Mouse (Mus musculus): Measurements from ENCODE around the gene Pigh. TPM values are rescaled to one million over a fixed set of nuclear protein-coding genes. Genes with fewer than 3 reads are reported as not detected.

Gene Pigh
- polyA plus RNA-seq, 1 experiment from 2014 or later = 22.2 TPM

DNA sequence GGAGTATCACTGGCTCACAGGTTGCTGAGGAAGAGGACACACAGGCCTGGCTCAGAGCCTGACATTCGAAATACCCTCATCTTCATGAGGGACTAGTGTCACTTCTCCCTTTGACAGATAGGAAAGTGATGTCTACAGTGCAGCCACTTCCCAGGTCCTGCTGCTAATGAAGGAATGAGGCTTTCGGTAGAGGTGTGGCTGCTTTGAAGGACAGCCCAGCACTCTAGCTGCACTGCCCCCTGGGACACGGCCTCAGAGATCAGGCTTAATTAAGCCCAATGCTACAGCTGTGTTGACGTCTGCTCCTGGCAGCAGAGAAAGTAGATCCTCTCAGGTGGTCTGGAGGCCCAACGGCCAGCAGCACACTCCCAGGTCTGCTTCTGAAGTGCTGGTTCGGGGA lies 29.9 kb downstream of the Pigh start:
- H3K4me3 ChIP-seq (replicated peaks; ENCODE audit: low read depth, low read length) = no peak overlapping the region
- 75% methylated on average over 6 of the region's 6 CpGs for WGBS
- ATAC-seq (ENCODE audit: low FRiP score, low TSS enrichment) = no peak
- no peak overlapping the region for H3K4me2 ChIP-seq (ENCODE audit: low read length)
- H3K27ac ChIP-seq (replicated peaks; ENCODE audit: low read depth, low read length) = no peak overlapping the region
- H3K27me3 ChIP-seq (ENCODE audit: control insufficient read depth, insufficient read depth, low read length) = no peaks in the 10 kb centered on the region
- no peak for DNase-seq
- H3K36me3 ChIP-seq (ENCODE audit: control insufficient read depth, insufficient read depth, low read length) = peaks cover 28% of the 10 kb centered on the region
- no peaks in the 10 kb centered on the region for H3K4me1 ChIP-seq (ENCODE audit: control insufficient read depth, insufficient read depth, low read length)
- H3K9ac ChIP-seq (replicated peaks; ENCODE audit: low read length) = no peak overlapping the region
- no peaks in the 10 kb centered on the region for H3K9me3 ChIP-seq (ENCODE audit: control insufficient read depth, low read length)

DNA sequence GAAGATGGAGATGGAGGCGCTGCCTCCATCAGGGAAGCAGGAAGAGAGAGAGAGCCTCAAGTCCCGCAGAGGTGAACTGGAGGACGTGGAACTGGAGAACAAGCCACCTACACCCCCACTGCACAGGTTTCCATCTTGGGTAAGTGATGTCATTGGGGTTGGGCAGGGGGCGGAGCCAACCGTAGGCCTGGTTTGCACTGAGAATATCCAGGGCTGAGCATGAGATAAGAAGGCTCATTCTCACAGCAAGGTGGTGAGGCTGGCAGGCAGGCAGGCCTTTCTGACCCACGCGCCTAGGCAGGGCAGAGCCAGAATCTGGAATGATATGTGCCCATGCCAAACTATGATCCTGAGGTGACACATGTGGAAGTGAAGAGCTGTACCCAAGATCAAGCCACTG lies 34.2 kb downstream of the Pigh start:
- H3K9ac ChIP-seq (replicated peaks; ENCODE audit: low read length) = no peak overlapping the region
- H3K4me1 ChIP-seq (ENCODE audit: control insufficient read depth, insufficient read depth, low read length) = no peaks in the 10 kb centered on the region
- H3K4me3 ChIP-seq (replicated peaks; ENCODE audit: low read depth, low read length) = no peak overlapping the region
- H3K9me3 ChIP-seq (ENCODE audit: control insufficient read depth, low read length) = no peaks in the 10 kb centered on the region
- no peak overlapping the region for H3K4me2 ChIP-seq (ENCODE audit: low read length)
- ATAC-seq (ENCODE audit: low FRiP score, low TSS enrichment) (no peak), DNase-seq (no peak)
- H3K36me3 ChIP-seq (ENCODE audit: control insufficient read depth, insufficient read depth, low read length) = peaks cover 38% of the 10 kb centered on the region
- H3K27ac ChIP-seq (replicated peaks; ENCODE audit: low read depth, low read length) = no peak overlapping the region
- H3K27me3 ChIP-seq (ENCODE audit: control insufficient read depth, insufficient read depth, low read length) = no peaks in the 10 kb centered on the region
- WGBS = 92% methylated on average over 7 of the region's 7 CpGs

DNA sequence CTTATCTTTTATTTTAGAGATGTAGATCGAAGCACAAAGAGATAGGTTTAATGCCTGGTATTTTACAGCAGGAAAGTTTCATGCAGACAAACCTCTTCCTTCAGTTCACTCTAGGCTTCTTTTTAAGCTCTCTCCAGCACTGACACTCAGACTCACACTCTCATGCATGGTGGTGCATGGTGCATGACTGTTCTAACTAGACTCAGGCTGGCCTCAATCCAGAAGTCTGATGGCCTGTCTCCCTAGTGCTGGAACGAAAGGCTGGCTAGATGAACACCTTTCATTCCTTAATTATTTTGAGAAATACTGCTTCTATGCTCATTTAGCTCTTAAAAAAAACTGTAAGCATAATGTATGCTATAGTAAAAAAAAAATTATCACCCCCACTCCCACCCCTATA lies 37.4 kb downstream of the Pigh start:
- H3K36me3 ChIP-seq (ENCODE audit: control insufficient read depth, insufficient read depth, low read length) = peaks cover 39% of the 10 kb centered on the region
- H3K27me3 ChIP-seq (ENCODE audit: control insufficient read depth, insufficient read depth, low read length) = no peaks in the 10 kb centered on the region
- H3K4me2 ChIP-seq (ENCODE audit: low read length) = no peak overlapping the region
- 92% methylated on average over 2 of the region's 2 CpGs for WGBS
- no peak overlapping the region for H3K27ac ChIP-seq (replicated peaks; ENCODE audit: low read depth, low read length)
- DNase-seq = no peak
- H3K9ac ChIP-seq (replicated peaks; ENCODE audit: low read length) = no peak overlapping the region
- no peaks in the 10 kb centered on the region for H3K4me1 ChIP-seq (ENCODE audit: control insufficient read depth, insufficient read depth, low read length)
- no peak for ATAC-seq (ENCODE audit: low FRiP score, low TSS enrichment)
- H3K4me3 ChIP-seq (replicated peaks; ENCODE audit: low read depth, low read length) = no peak overlapping the region
- H3K9me3 ChIP-seq (ENCODE audit: control insufficient read depth, low read length) = no peaks in the 10 kb centered on the region

DNA sequence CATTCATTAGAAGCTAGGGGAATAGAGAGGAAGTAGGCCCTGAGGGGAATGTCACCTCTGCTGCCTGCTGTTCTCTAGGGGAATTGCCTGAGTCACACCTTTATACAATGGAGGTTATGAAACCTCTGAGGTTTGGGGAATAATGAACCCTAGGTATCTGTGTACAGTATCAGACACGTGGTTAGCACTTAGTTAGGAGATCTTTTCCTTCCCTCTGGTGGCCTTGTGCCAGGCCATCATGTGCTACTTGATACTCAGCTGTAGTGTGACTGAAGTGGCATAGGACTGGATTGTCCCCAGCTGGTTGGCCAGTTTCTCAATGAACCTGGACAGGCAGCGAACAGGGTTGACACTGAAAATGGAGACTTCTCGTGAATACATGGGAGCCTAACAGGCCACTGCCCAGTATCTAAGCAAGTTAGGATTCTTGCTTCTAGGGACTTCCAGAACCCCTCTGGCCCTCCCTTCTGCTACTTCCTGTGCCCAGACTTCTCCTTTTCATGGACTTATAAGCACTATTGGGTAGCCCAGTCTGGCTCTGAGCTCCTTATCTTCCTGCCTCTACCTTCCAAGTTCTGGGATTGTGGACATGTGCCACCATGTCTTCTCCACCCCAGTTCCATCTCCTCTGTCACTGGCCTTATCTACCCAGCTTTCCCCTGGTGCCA lies 38.8 kb downstream of the Pigh start:
- WGBS = 94% methylated on average over 3 of the region's 3 CpGs
- Histone ChIP-seq H3K4me3 (replicated peaks; ENCODE audit: low read depth, low read length) (no peak overlapping the region), H3K9ac (replicated peaks; ENCODE audit: low read length) (no peak overlapping the region), H3K9me3 (ENCODE audit: control insufficient read depth, low read length) (no peaks in the 10 kb centered on the region), H3K4me1 (ENCODE audit: control insufficient read depth, insufficient read depth, low read length) (no peaks in the 10 kb centered on the region), H3K36me3 (ENCODE audit: control insufficient read depth, insufficient read depth, low read length) (peaks cover 37% of the 10 kb centered on the region), H3K27me3 (ENCODE audit: control insufficient read depth, insufficient read depth, low read length) (no peaks in the 10 kb centered on the region), H3K4me2 (ENCODE audit: low read length) (no peak overlapping the region), H3K27ac (replicated peaks; ENCODE audit: low read depth, low read length) (no peak overlapping the region)
- DNase-seq (no peak), ATAC-seq (ENCODE audit: low FRiP score, low TSS enrichment) (no peak)

DNA sequence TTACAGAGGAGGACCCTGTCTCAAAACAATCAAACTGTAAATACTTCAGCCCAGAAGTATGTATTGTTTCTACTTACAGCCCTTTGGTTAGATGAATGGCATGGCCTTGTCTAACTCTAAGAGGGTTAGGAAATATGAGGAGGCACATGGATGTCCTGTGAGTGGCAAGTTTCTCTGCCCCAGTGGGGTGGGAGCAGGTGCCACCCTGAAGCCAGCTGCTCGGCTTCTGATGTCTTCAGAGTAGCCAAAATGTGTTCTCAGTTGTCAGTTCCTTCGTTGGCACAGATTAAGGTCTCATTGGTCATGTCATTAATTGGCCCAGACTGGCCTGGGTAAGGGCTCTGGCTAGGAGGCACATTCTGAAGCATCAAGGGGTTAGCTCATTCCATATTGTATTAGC lies 39.6 kb downstream of the Pigh start:
- no peak for DNase-seq
- H3K27ac ChIP-seq (replicated peaks; ENCODE audit: low read depth, low read length) = no peak overlapping the region
- no peaks in the 10 kb centered on the region for H3K9me3 ChIP-seq (ENCODE audit: control insufficient read depth, low read length)
- WGBS = 86% methylated on average over 2 of the region's 2 CpGs
- H3K36me3 ChIP-seq (ENCODE audit: control insufficient read depth, insufficient read depth, low read length) = peaks cover 33% of the 10 kb centered on the region
- H3K4me2 ChIP-seq (ENCODE audit: low read length) = no peak overlapping the region
- H3K4me1 ChIP-seq (ENCODE audit: control insufficient read depth, insufficient read depth, low read length) = no peaks in the 10 kb centered on the region
- no peak overlapping the region for H3K9ac ChIP-seq (replicated peaks; ENCODE audit: low read length)
- no peak overlapping the region for H3K4me3 ChIP-seq (replicated peaks; ENCODE audit: low read depth, low read length)
- H3K27me3 ChIP-seq (ENCODE audit: control insufficient read depth, insufficient read depth, low read length) = no peaks in the 10 kb centered on the region
- no peak for ATAC-seq (ENCODE audit: low FRiP score, low TSS enrichment)

DNA sequence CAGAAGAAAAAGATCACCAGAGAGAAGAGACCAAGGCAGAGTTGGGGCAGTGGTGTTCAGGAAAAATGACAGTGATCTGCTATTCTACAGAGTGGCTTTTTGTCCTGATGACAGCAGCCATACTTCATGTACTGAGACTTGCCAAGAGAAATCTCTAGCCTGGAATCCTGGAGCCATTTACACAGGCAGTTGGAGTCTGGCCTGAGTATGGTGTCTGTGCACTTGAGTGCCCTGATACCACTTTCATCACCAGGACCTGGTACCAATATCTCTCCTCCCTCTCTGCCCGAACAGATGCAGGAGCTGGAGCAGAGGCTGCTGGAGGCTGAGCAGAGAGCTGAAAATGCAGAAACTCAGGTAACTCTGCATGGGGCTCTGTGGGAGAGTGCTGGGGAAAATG lies 40.6 kb downstream of the Pigh start:
- Histone ChIP-seq H3K4me1 (ENCODE audit: control insufficient read depth, insufficient read depth, low read length) (no peaks in the 10 kb centered on the region), H3K4me3 (replicated peaks; ENCODE audit: low read depth, low read length) (no peak overlapping the region), H3K27me3 (ENCODE audit: control insufficient read depth, insufficient read depth, low read length) (no peaks in the 10 kb centered on the region), H3K4me2 (ENCODE audit: low read length) (no peak overlapping the region), H3K9me3 (ENCODE audit: control insufficient read depth, low read length) (no peaks in the 10 kb centered on the region), H3K9ac (replicated peaks; ENCODE audit: low read length) (no peak overlapping the region), H3K36me3 (ENCODE audit: control insufficient read depth, insufficient read depth, low read length) (peaks cover 30% of the 10 kb centered on the region), H3K27ac (replicated peaks; ENCODE audit: low read depth, low read length) (no peak overlapping the region)
- DNase-seq (no peak), ATAC-seq (ENCODE audit: low FRiP score, low TSS enrichment) (no peak)
- WGBS = 94% methylated on average over 1 of the region's 1 CpGs

DNA sequence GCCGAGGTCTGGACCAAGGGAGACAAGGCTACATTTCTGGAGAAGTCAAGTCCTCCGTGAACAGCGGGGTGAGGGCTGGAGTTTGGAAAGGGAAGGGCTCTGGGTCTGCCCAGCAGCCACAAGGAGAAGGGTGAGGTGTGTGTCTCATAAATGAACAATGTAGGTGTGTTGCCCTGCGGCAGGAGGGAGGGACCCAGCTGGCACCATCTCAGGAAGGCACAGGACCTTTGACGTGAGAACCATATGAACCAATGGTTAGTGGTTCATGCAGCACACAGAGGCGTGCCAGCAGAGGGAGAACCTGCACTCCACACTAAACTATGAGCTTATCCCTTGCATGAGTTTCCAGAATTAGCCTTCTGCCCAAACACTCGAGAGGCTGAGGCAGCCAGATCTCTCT lies 42.2 kb downstream of the Pigh start:
- H3K4me3 ChIP-seq (replicated peaks; ENCODE audit: low read depth, low read length) = no peak overlapping the region
- peaks cover 30% of the 10 kb centered on the region; the same call in 1 of the 2 replicates for H3K36me3 ChIP-seq (ENCODE audit: control insufficient read depth, insufficient read depth, low read length)
- H3K27ac ChIP-seq (replicated peaks; ENCODE audit: low read depth, low read length) = no peak overlapping the region
- DNase-seq (no peak), ATAC-seq (ENCODE audit: low FRiP score, low TSS enrichment) (no peak)
- no peaks in the 10 kb centered on the region for H3K27me3 ChIP-seq (ENCODE audit: control insufficient read depth, insufficient read depth, low read length)
- no peak overlapping the region for H3K9ac ChIP-seq (replicated peaks; ENCODE audit: low read length)
- no peaks in the 10 kb centered on the region for H3K4me1 ChIP-seq (ENCODE audit: control insufficient read depth, insufficient read depth, low read length)
- WGBS = 91% methylated on average over 7 of the region's 7 CpGs
- H3K4me2 ChIP-seq (ENCODE audit: low read length) = no peak overlapping the region
- no peaks in the 10 kb centered on the region for H3K9me3 ChIP-seq (ENCODE audit: control insufficient read depth, low read length)

DNA sequence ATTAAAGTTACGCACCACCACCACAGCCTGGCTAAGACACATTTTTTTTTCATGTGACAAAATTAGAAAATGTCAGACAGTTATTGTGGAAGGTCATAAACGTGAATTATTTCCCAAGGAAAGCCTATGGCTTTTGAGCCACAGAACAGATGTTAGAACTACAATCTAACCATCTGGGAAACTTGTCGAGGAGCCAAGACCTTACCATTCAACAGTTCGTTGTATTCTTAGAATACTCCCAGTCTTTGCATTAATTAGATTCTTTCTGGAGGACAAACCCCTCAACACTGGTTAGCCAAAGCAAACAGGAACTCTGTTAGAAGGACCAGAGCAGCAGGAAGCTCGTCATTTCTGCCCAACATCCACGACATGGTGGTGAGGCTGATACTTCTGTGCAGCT lies 43.3 kb downstream of the Pigh start:
- Histone ChIP-seq H3K4me1 (ENCODE audit: control insufficient read depth, insufficient read depth, low read length) (no peaks in the 10 kb centered on the region), H3K4me2 (ENCODE audit: low read length) (no peak overlapping the region), H3K36me3 (ENCODE audit: control insufficient read depth, insufficient read depth, low read length) (peaks cover 29% of the 10 kb centered on the region; the same call in 1 of the 2 replicates), H3K4me3 (replicated peaks; ENCODE audit: low read depth, low read length) (no peak overlapping the region), H3K9me3 (ENCODE audit: control insufficient read depth, low read length) (no peaks in the 10 kb centered on the region), H3K27me3 (ENCODE audit: control insufficient read depth, insufficient read depth, low read length) (no peaks in the 10 kb centered on the region), H3K27ac (replicated peaks; ENCODE audit: low read depth, low read length) (no peak overlapping the region), H3K9ac (replicated peaks; ENCODE audit: low read length) (no peak overlapping the region)
- WGBS = 80% methylated on average over 6 of the region's 6 CpGs
- no peak for DNase-seq
- no peak for ATAC-seq (ENCODE audit: low FRiP score, low TSS enrichment)

DNA sequence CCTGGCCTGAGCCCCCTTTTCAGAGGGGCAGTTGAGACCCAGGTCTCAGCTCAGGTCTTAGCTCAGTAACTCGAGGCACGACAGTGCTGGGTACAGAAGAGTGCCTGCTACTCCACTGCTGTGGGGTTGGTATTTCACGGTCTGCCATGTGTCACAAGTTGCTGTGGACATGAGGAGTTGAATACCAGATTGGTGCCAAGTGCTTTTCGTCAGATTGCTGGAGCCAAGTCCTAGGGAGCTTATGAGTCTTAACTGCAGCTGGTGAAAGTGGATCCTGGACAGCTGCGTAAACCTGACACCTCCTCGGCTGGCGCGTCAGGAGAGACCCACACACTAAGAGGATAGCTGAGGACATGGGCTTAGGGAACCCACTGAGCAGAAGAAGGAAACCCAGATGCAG lies 44.8 kb downstream of the Pigh start:
- DNase-seq (no peak), ATAC-seq (ENCODE audit: low FRiP score, low TSS enrichment) (no peak)
- Histone ChIP-seq H3K36me3 (ENCODE audit: control insufficient read depth, insufficient read depth, low read length) (peaks cover 20% of the 10 kb centered on the region; the same call in 1 of the 2 replicates), H3K9me3 (ENCODE audit: control insufficient read depth, low read length) (no peaks in the 10 kb centered on the region), H3K27ac (replicated peaks; ENCODE audit: low read depth, low read length) (no peak overlapping the region), H3K27me3 (ENCODE audit: control insufficient read depth, insufficient read depth, low read length) (no peaks in the 10 kb centered on the region), H3K4me2 (ENCODE audit: low read length) (no peak overlapping the region), H3K4me3 (replicated peaks; ENCODE audit: low read depth, low read length) (no peak overlapping the region), H3K4me1 (ENCODE audit: control insufficient read depth, insufficient read depth, low read length) (no peaks in the 10 kb centered on the region), H3K9ac (replicated peaks; ENCODE audit: low read length) (no peak overlapping the region)
- 92% methylated on average over 8 of the region's 8 CpGs for WGBS
